Mouse (Mus musculus) ovary, postnatal 36 days (tissue): ENCODE measurements around the gene Zim1.

Experiments
- DNase-seq: peaks from one replicate; pipeline ENCODE4 v3.0.0; 2022; ENCODE audit warnings: low spot score, mixed read lengths

Zim1 gene

GRCm38 (mm10) chr7:6651221-6651620, 45.0 kb downstream of the Zim1 start:
- no peak for DNase-seq

GRCm38 (mm10) chr7:6650526-6650925, 45.7 kb downstream of the Zim1 start:
- DNase-seq, result no peak

GRCm38 (mm10) chr7:6645821-6646220, 50.4 kb downstream of the Zim1 start:
- no peak for DNase-seq

GRCm38 (mm10) chr7:6638076-6638475, 58.2 kb downstream of the Zim1 start:
- DNase-seq, result no peak

- no peak for DNase-seq
Observed at GRCm38 (mm10) chr7:6636741-6637140, 59.5 kb downstream of the Zim1 start.

- no peak for DNase-seq
Observed at GRCm38 (mm10) chr7:6635831-6636230, 60.4 kb downstream of the Zim1 start.
